Mouse (Mus musculus): ENCODE data around the gene Repin1. TPM values are rescaled to one million over a fixed set of nuclear protein-coding genes. Genes with fewer than 3 reads are reported as not detected.

Repin1 gene
- polyA plus RNA-seq, 1 experiment, result 0.06 TPM

GRCm38 (mm10) chr6:48627511-48627924 is 33.8 kb downstream of the Repin1 start:
- TF ChIP-seq GATA1 (IDR thresholded peaks at IDR 0.05; ENCODE audit: low read length) (no peak), TAL1 (IDR thresholded peaks at IDR 0.05; ENCODE audit: low read length) (no peak)
- no peaks in the 10 kb centered on the region for H3K9me3 ChIP-seq (ENCODE audit: control insufficient read depth, low read length)
- H3K36me3 ChIP-seq (ENCODE audit: control insufficient read depth), result no peaks in the 10 kb centered on the region
- peaks cover 39% of the 10 kb centered on the region for H3K27me3 ChIP-seq (ENCODE audit: control insufficient read depth)
- H3K4me3 ChIP-seq (replicated peaks), result peak overlapping the region; percentile 30
- H3K4me1 ChIP-seq (ENCODE audit: control insufficient read depth), result peaks cover 4% of the 10 kb centered on the region

GRCm38 (mm10) chr6:48628377-48628776 is 34.7 kb downstream of the Repin1 start:
- TF ChIP-seq GATA1 (IDR thresholded peaks at IDR 0.05; ENCODE audit: low read length), result no peak
- no peak for TF ChIP-seq TAL1 (IDR thresholded peaks at IDR 0.05; ENCODE audit: low read length)
- Histone ChIP-seq H3K27me3 (ENCODE audit: control insufficient read depth) (peaks cover 39% of the 10 kb centered on the region), H3K4me3 (replicated peaks) (no peak overlapping the region)

GRCm38 (mm10) chr6:48628808-48629660 is 35.4 kb downstream of the Repin1 start:
- TF ChIP-seq TAL1 (IDR thresholded peaks at IDR 0.05; ENCODE audit: low read length), result no peak
- TF ChIP-seq GATA1 (IDR thresholded peaks at IDR 0.05; ENCODE audit: low read length), result no peak
- peaks cover 39% of the 10 kb centered on the region for H3K27me3 ChIP-seq (ENCODE audit: control insufficient read depth)
- peaks cover 4% of the 10 kb centered on the region for H3K4me1 ChIP-seq (ENCODE audit: control insufficient read depth)
- H3K9me3 ChIP-seq (ENCODE audit: control insufficient read depth, low read length), result no peaks in the 10 kb centered on the region
- H3K36me3 ChIP-seq (ENCODE audit: control insufficient read depth), result no peaks in the 10 kb centered on the region
- peak overlapping the region; percentile 22 for H3K4me3 ChIP-seq (replicated peaks)

More at GRCm38 (mm10) chr6:48628377-48628776, 34.7 kb downstream of the Repin1 start:
- Histone ChIP-seq H3K36me3 (ENCODE audit: control insufficient read depth) (no peaks in the 10 kb centered on the region), H3K4me1 (ENCODE audit: control insufficient read depth) (peaks cover 4% of the 10 kb centered on the region), H3K9me3 (ENCODE audit: control insufficient read depth, low read length) (no peaks in the 10 kb centered on the region)

GRCm38 (mm10) chr6:48629661-48630034 is 36.0 kb downstream of the Repin1 start:
- Histone ChIP-seq H3K27me3 (ENCODE audit: control insufficient read depth) (peaks cover 39% of the 10 kb centered on the region), H3K4me3 (replicated peaks) (peak overlapping the region; percentile 22), H3K4me1 (ENCODE audit: control insufficient read depth) (peaks cover 4% of the 10 kb centered on the region), H3K9me3 (ENCODE audit: control insufficient read depth, low read length) (no peaks in the 10 kb centered on the region), H3K36me3 (ENCODE audit: control insufficient read depth) (no peaks in the 10 kb centered on the region)
- TF ChIP-seq TAL1 (IDR thresholded peaks at IDR 0.05; ENCODE audit: low read length) (no peak), GATA1 (IDR thresholded peaks at IDR 0.05; ENCODE audit: low read length) (no peak)

GRCm38 (mm10) chr6:48630831-48631230 is 37.1 kb downstream of the Repin1 start:
- peaks cover 36% of the 10 kb centered on the region for H3K27me3 ChIP-seq (ENCODE audit: control insufficient read depth)

GRCm38 (mm10) chr6:48635105-48635504 is 41.4 kb downstream of the Repin1 start:
- no peaks in the 10 kb centered on the region for H3K27me3 ChIP-seq (ENCODE audit: control insufficient read depth)
- no peak overlapping the region for H3K4me3 ChIP-seq (replicated peaks)
- no peaks in the 10 kb centered on the region for H3K9me3 ChIP-seq (ENCODE audit: control insufficient read depth, low read length)
- TF ChIP-seq GATA1 (IDR thresholded peaks at IDR 0.05; ENCODE audit: low read length) (no peak), TAL1 (IDR thresholded peaks at IDR 0.05; ENCODE audit: low read length) (no peak)
- H3K36me3 ChIP-seq (ENCODE audit: control insufficient read depth), result no peaks in the 10 kb centered on the region
- no peaks in the 10 kb centered on the region for H3K4me1 ChIP-seq (ENCODE audit: control insufficient read depth)

More at GRCm38 (mm10) chr6:48630831-48631230, 37.1 kb downstream of the Repin1 start:
- H3K4me3 ChIP-seq (replicated peaks), result no peak overlapping the region
- H3K36me3 ChIP-seq (ENCODE audit: control insufficient read depth), result no peaks in the 10 kb centered on the region
- TF ChIP-seq TAL1 (IDR thresholded peaks at IDR 0.05; ENCODE audit: low read length) (no peak), GATA1 (IDR thresholded peaks at IDR 0.05; ENCODE audit: low read length) (no peak)
- peaks cover 4% of the 10 kb centered on the region for H3K4me1 ChIP-seq (ENCODE audit: control insufficient read depth)
- H3K9me3 ChIP-seq (ENCODE audit: control insufficient read depth, low read length), result no peaks in the 10 kb centered on the region

GRCm38 (mm10) chr6:48636515-48636914 is 42.8 kb downstream of the Repin1 start:
- Histone ChIP-seq H3K4me3 (replicated peaks) (no peak overlapping the region), H3K36me3 (ENCODE audit: control insufficient read depth) (no peaks in the 10 kb centered on the region), H3K4me1 (ENCODE audit: control insufficient read depth) (no peaks in the 10 kb centered on the region), H3K9me3 (ENCODE audit: control insufficient read depth, low read length) (no peaks in the 10 kb centered on the region), H3K27me3 (ENCODE audit: control insufficient read depth) (no peaks in the 10 kb centered on the region)
- TF ChIP-seq GATA1 (IDR thresholded peaks at IDR 0.05; ENCODE audit: low read length) (no peak), TAL1 (IDR thresholded peaks at IDR 0.05; ENCODE audit: low read length) (no peak)

GRCm38 (mm10) chr6:48637811-48638500 is 44.3 kb downstream of the Repin1 start:
- H3K4me1 ChIP-seq (ENCODE audit: control insufficient read depth), result no peaks in the 10 kb centered on the region
- H3K4me3 ChIP-seq (replicated peaks), result no peak overlapping the region
- H3K27me3 ChIP-seq (ENCODE audit: control insufficient read depth), result no peaks in the 10 kb centered on the region
- no peak for TF ChIP-seq GATA1 (IDR thresholded peaks at IDR 0.05; ENCODE audit: low read length)
- H3K36me3 ChIP-seq (ENCODE audit: control insufficient read depth), result no peaks in the 10 kb centered on the region
- no peaks in the 10 kb centered on the region for H3K9me3 ChIP-seq (ENCODE audit: control insufficient read depth, low read length)

GRCm38 (mm10) chr6:48638553-48638952 is 44.9 kb downstream of the Repin1 start:
- no peaks in the 10 kb centered on the region for H3K4me1 ChIP-seq (ENCODE audit: control insufficient read depth)
- H3K9me3 ChIP-seq (ENCODE audit: control insufficient read depth, low read length), result no peaks in the 10 kb centered on the region
- TF ChIP-seq GATA1 (IDR thresholded peaks at IDR 0.05; ENCODE audit: low read length), result no peak
- no peak for TF ChIP-seq TAL1 (IDR thresholded peaks at IDR 0.05; ENCODE audit: low read length)
- H3K27me3 ChIP-seq (ENCODE audit: control insufficient read depth), result no peaks in the 10 kb centered on the region
- no peak overlapping the region for H3K4me3 ChIP-seq (replicated peaks)
- H3K36me3 ChIP-seq (ENCODE audit: control insufficient read depth), result no peaks in the 10 kb centered on the region
